Mouse (Mus musculus) ovary, adult 18-20 months (tissue): ENCODE results near the gene Olfr51.
"Not testable (repeated sequence)": the region's sequence is repeated elsewhere in the genome, so short reads cannot be mapped to it uniquely, and the experiment has no call there.

Experiments used
- DNase-seq: peaks from one replicate; pipeline ENCODE4 v3.0.0; 2022; ENCODE audit warnings: low spot score, mixed read lengths

Gene Olfr51

DNA sequence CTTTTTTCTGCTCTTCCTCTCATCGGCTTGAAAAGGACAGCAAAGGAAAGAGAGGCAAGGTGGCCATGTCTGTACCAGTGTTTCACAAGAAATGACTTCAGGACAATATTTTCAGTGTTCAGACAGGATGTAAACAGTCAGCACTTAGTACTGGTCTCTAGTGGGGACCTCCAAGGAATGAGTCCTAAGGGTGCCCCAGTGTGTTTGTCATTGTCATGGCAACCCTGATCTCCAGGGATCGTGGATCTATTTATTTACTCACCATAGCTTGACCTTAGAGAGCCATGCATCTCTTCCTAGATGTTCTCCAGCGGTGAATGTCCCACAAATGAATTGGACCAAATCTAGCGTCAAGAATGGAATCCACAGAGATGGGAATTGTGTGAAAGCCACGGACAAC, at the start of gene Olfr51:
TSS of gene Olfr51 (plus strand) at position 301 of the 400 bp plus-strand sequence.
- no peak for DNase-seq

DNA sequence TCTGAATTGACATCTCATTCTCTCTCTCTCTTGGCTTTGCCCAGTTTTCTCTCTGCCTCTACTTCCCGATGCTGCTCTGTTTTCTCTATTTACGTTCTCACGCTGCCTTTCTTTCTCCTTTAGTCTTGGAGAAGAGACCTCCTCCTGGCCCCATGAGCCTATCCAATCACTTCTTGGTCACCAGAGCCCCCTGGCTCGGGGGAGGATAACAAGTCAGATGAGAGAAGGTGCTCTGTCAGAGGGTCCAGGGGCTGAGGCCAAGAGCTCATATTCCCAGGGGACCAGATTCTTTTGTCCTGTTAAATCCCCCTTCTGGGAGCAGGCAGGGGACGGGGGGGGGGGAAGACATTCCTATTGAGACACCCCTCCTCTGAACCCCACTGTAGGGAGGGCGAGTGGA, 49.7 kb upstream of the Olfr51 start, which contains the start of gene Prop1:
TSS of gene Prop1 (minus strand) at position 101 of the 400 bp plus-strand sequence.
- DNase-seq: no peak

DNA sequence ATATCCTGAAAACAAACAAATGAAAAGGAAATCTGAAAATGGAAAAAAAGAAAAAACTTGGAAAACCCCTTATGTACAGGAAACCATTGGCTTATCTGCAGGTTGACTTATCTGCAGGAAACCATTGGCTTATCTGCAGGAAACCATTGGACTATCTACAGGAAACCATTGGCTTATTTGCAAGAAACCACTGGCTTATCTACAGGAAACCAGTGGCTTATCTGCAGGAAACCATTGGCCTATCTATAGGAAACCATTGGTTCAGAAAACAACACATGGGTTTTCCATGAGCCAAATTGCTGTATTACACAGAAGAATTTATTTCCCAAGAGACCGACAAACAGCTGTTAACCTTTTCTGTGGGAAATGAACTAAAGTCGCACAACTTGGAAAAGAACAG, 38.5 kb upstream of the Olfr51 start:
- no peak for DNase-seq

DNA sequence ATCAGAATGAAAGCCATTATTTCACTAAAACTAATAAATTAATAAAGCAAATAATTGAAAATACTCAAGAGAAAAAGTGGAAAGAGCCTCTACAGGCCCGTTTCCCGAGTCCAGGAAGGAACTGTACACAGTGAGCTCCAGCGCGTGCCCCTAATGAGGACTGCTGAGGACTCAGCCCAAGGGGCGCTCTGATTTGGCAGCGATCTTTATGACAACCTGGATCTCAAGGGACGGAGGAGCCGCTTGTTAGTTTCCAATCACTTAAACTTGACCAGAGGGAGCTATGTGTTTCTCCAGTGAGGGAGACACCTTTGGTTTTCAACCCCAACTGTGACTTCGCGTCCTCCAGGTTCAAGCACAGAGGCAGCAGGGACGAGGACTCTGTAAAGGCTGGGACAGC, 37.2 kb upstream of the Olfr51 start, which contains the start of gene Olfr1378:
TSS of gene Olfr1378 (plus strand) at position 301 of the 400 bp plus-strand sequence.
- no peak for DNase-seq

DNA sequence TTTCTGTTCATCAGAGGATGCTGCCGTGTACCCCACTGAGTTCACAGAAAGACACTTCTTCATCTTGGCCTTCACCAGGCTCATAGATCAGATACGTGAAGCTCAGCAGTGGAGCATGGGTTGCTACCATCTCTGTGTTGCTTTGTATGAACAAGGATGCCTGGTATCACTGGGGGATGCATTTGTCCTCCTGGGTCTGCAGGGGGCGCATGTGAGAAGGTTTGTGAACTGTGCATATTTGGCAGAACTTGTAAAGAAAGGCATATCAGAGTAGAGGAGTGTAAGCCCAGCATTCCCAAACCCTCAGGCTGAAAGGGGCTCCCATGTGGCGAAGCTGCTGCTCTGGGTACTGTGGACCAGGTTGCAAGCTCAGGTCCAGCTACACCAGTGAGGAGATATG, 26.2 kb upstream of the Olfr51 start:
- no peak for DNase-seq

DNA sequence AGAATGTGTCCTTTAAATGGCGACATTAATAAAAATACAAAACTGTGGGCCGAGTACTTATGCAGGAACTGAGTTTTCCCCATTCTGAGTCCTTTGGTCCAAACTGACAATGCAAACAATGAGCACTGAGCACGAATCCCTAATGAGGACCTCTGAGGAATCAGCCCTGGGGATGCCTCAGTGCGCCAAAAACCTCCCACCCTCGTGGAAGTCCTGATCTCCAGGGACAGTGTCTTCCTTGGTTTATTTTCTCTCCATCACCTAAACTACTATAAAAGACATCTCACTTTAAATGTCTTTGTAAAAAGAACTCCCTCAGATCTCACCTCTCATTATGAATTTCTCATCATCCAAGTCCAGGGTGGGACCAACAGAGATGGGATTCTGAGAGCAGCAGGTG, 21.7 kb upstream of the Olfr51 start, which contains the start of gene Olfr1377:
TSS of gene Olfr1377 (plus strand) at position 301 of the 400 bp plus-strand sequence.
- no peak for DNase-seq

DNA sequence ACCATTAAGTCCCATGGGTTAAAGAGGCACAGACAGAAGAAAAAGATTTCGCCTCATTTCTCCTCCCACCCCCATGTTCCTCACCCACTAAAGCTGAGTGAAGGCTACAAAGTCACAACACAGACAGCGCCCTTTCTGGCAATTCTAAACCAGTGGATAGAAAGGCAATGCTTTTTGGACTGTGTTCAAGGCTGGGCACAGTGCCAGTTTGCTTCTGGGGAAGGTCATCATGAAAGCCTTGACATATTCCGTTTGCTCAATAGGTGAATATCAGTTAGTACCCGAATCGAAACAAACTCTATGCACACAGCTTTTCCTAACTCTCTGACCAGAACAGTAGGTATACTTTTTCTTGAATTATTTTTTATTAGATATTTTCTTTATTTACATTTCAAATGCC, 8.4 kb downstream of the Olfr51 start:
- peak; percentile 78 for DNase-seq

DNA sequence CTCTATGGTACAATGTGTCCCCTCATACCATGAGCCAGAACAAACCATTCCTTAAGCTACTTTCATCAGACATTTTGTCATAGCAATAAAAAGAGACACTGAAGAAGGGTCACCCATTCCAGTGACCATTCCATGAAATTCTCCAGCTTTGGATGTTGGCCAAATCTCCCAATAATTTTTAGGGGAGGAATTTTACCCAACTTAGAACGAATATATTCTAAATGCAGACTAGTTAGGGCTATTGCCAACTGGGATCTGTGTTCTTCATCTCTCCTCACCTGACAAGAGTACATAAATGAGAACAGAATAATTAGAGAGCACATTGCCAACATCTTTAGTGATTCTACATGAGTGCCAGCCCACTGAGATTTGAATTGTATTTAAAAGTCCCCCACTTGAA, 10.5 kb downstream of the Olfr51 start, which contains the start of gene Olfr54:
TSS of gene Olfr54 (plus strand) at position 301 of the 400 bp plus-strand sequence.
- no peak for DNase-seq

DNA sequence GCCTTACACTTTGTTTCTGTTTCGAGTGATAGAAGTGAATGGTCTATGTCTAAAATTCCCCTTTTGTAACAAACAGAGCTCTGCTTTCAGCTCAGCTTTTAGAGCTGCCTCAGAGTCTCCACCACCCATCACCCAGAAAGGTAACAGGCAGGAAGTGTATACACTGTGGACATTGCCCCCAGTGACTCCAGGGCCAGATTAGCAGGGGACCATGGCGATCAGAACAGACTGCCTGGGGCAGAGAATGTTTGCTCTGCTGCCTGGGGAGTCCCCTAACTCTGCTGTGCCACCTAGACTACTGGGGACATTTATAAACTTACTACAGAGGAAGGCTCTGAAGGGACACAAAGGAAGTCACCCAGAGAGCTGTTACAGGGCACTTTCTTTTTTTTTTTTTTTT, 12.9 kb downstream of the Olfr51 start:
- no peak for DNase-seq

DNA sequence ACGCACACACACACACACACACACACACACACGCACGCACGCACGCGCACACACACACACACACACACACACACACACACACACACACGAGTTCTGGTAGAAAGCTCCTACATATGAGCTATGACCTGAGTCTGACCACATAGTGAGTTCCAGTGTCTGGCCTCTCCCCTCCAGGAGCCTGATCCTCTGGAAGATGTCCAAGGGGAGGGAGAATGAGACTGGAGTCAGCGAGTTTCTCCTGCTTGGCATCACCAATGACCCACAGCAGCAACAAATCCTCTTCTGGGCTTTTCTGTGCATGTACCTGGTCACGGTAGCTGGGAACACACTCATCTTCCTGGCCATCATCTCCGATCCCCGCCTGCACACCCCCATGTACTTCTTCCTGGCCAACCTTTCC, 23.4 kb downstream of the Olfr51 start:
- DNase-seq: not testable (repeated sequence)

DNA sequence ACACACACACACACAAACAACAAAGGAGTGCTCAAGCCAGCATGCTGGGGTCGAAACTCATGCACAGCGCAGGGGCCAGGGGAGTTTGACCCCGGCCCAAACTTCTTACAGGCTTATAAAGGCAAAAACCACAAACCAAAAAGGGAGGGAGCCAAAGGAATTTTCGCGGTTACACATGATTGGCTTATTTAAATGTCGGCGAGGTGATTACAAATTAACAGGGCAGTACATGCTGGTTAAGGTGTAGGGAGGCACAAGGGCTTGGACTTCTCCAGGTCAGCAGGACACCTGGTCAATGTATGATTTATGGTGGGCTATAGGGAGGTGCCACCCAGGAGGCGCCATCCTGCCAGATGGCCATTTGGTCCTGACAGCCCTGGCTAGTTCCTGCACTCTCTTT, 26.0 kb downstream of the Olfr51 start:
- not testable (repeated sequence) for DNase-seq

DNA sequence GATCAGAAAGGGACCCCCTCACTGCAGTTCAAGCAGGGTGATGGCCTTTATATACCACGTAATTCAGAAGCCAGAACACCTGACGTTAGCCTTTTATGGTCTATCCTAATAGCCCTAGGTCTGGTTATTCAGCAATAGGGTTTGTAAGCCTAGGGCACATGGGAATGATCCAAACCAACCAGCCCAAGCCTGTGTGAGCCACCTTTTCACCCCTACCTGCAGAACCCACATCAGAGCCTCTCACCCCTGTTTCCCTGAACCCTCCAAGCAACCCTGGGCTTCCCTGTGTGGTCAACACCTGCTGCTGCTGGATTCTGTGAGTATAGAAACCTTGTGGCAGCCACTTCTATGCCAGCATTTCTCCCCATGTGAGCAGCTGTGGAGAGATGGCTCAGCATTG, 26.8 kb downstream of the Olfr51 start:
- DNase-seq: no peak

DNA sequence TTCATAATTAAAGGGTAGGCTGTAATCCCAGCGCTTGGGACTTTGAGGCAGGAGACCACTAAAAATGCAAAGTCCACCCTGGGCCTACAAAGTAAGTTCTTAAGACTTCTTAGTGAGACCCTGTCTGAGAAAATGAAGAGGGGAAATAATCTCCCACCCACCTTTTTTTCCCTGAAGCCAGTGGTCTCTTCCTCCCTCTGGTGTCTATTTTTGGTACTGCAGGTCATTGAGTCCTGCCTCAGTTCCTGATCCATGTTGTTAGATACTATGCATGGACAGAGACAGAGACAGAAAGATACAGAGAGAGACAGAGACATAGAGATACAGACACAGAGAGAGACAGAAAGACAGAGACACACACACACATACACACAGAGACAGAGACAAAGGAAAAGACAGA, 29.5 kb downstream of the Olfr51 start:
- DNase-seq: no peak

DNA sequence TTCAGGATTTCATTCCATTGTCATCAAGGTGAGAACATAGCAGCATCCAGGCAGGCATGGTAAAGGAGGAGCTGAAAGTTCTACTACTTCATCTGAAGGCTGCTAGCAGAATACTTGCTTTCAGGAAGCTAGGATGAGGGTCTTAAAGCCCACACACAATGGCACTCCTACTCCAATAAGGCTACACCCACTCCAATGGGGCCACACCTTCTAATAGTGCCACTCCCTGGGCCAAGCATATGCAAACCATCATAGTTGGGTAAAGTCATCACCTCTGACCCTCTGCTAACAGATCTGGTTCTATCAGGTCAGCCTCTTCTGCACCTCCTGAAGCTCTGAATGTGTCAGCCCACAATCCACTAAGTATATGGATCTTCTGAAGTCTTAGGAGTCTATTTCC, 30.7 kb downstream of the Olfr51 start:
- DNase-seq: not testable (repeated sequence)

DNA sequence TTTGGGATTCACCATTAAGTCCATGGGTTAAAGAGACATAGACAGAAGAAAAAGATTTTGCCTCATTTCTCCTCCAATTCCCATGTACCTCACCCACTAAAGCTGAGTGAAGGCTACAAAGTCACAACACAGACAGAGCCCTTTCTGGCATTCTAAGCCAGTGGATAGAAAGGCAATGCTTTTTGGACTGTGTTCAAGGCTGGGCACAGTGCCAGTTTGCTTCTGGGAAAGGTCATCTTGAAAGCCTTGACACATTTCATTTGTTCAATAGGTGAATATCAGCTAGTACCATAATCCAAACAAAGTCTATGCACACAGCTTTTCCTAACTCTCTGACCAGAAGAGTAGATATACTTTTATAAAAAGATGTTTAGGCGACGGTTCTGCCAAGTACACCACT, 32.6 kb downstream of the Olfr51 start:
- peak; percentile 21 for DNase-seq

DNA sequence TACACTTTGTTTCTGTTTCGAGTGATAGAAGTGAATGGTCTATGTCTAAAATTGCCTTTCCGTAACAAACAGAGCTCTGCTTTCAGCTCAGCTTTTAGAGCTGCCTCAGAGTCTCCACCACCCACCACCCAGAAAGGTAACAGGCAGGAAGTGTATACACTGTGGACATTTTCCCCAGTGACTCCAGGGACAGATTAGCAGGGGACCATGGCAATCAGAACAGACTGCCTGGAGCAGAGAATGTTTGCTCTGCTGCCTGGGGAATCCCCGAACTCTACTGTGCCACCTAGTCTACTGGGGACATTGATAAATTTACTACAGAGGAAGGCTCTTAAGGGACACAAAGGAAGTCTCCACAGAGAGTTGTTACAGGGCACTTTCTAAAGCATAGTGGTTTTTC, 41.4 kb downstream of the Olfr51 start:
- not testable (repeated sequence) for DNase-seq

DNA sequence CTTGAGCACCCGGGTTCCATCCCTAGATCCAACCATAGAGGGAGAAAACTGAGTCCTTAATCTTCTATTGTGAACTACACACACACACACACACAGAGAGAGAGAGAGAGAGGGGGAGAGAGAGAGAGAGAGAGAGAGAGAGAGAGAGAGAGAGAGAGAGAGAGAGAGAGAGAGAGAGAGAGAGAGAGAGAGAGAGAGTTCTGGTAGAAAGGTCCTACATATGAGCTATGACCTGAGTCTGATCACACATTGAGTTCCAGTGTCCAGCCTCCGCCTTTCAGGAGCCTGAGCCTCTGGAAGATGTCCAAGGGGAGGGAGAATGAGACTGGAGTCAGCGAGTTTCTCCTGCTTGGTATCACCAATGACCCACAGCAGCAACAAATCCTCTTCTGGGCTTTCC, 44.4 kb downstream of the Olfr51 start, which contains the start of gene Olfr1375:
TSS of gene Olfr1375 (plus strand) at position 301 of the 400 bp plus-strand sequence.
- not testable (repeated sequence) for DNase-seq

DNA sequence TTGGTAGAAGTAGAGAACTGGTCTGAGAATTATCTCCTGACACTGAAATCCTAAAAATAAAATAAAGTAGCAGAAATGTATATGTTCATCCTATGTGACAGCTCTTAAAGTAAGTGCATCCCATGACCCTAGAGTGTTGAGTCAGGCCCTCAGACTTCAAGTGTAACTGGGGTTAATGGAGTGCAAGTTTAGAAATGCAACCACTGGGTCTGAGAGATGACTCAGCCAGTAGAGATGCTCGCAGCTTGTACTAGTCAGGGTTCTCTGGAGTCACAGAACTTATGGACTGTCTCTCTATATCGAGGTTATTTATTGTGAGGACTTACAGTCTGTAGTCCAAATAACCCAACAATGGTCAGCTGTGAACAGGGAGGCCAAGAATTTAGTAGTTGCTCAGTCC, 48.3 kb downstream of the Olfr51 start:
- DNase-seq: no peak

DNA sequence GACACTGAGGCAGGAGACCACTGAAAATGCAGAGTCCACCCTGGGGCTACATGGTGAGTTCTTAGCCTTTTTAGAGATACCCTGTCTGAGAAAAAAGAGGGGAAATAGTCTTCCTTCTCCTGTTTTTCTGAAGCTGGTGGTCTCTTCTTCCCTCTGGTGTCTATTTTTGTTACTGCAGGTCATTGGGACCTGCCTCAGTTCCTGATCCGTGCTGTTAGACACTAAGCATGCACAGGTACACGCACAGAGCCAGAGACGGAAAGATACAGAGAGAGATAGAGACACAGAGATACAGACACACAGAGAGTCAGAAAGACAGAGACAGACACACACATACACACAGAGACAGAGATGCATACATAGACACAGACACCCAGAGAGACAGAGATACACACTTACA, 49.8 kb downstream of the Olfr51 start:
- DNase-seq: no peak

DNA sequence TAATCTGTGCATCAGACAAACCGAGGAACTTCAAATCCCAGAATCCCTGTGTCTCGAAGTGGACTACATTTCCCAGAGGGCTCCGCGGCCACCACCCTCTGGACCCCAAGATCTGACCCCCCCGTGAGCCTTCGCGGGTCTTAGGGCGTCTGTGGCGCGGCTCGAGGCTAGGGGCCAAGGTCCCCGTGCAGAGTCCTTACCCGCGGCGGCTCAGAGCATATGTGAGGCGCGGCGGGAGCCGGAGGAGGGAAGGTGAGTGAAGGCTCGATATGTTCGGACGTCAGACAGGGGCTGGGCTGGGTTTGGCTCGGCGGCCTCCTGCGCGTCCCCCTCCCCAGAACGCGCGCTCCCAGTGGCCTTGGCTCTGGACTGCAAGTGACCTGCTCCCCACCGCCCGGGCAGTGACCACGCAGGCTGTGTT, 55.8 kb downstream of the Olfr51 start, which contains the start of gene Zfp354a:
TSS of gene Zfp354a (plus strand) at position 107 of the 421 bp plus-strand sequence.
- peak; percentile 58 for DNase-seq
